Mouse (Mus musculus) heart, postnatal 0 days (tissue): ENCODE data around the gene Snap91. TPM values are rescaled to one million over a fixed set of nuclear protein-coding genes. Genes with fewer than 3 reads are reported as not detected.

Source experiments
- ATAC-seq: fragments of 200-750 bp; cut with Nextera tagmentation; 2 replicates; pipeline ENCODE4 v1.8.0; 2017; ENCODE audit warnings: low read depth, moderate number of reproducible peaks, moderate library complexity; ENCODE audit not compliant: insufficient read depth
- DNase-seq: peaks from one replicate; pipeline ENCODE4 v3.0.0-alpha.2; 2016; ENCODE audit warnings: low spot score
- H3K27ac ChIP-seq: fragments of 300-500 bp; sonication (generic); 2 replicates; pipeline ENCODE4 v1.5.1; 2014; ENCODE audit warnings: low read depth, mild to moderate bottlenecking
- H3K27me3 ChIP-seq: fragments of 300-500 bp; sonication (generic); 2 replicates; pipeline ENCODE4 v1.6.1; 2014; ENCODE audit warnings: low read length, mixed read lengths; ENCODE audit not compliant: control insufficient read depth, insufficient read depth
- H3K36me3 ChIP-seq: fragments of 300-500 bp; sonication (generic); replicated peaks from 2 replicates; pipeline ENCODE4 v1.6.1; 2014; ENCODE audit warnings: low read length, mixed read lengths; ENCODE audit not compliant: control insufficient read depth, insufficient read depth
- H3K4me1 ChIP-seq: fragments of 300-500 bp; sonication (generic); 2 replicates; pipeline ENCODE4 v1.6.1; 2014; ENCODE audit warnings: antibody characterized with exemption; ENCODE audit not compliant: control insufficient read depth, insufficient read depth
- H3K4me2 ChIP-seq: fragments of 300-500 bp; sonication (generic); 2 replicates; pipeline ENCODE4 v1.6.1; 2014; ENCODE audit warnings: low read depth, mild to moderate bottlenecking, low read length, moderate library complexity
- H3K4me3 ChIP-seq: fragments of 300-500 bp; sonication (generic); 2 replicates; pipeline ENCODE4 v1.5.1; 2014; ENCODE audit warnings: low read depth, low read length
- H3K9ac ChIP-seq: fragments of 300-500 bp; sonication (generic); replicated peaks from 2 replicates; pipeline ENCODE4 v1.6.1; 2014; ENCODE audit warnings: low read depth, low read length, mixed read lengths
- H3K9me3 ChIP-seq: fragments of 300-500 bp; sonication (generic); replicated peaks from 2 replicates; pipeline ENCODE4 v1.6.1; 2016; ENCODE audit warnings: low read length; ENCODE audit not compliant: control insufficient read depth
- CTCF ChIP-seq: IDR thresholded peaks from 2 replicates; pipeline ENCODE4 v1.5.1; 2016; ENCODE audit warnings: antibody characterized with exemption, control low read depth, low read depth
- EP300 ChIP-seq: IDR thresholded peaks from 2 replicates; pipeline ENCODE4 v1.6.1; 2016; ENCODE audit warnings: antibody characterized with exemption, low read depth
- WGBS: fragments of 180-500 bp; shearing (Covaris S2); extraction: QIAGEN DNeasy Blood & Tissue Kit; methylation state at CpG from one replicate; pipeline ENCODE4 v1.1.7; 2014; 5-methylcytosine and 5-hydroxymethylcytosine counted together
- polyA plus RNA-seq: library from polyadenylated mRNA; unstranded; fragments of >200 nt; fragmentation: Nextera tagmentation; extraction: Ambion mirVana; gene quantifications from 2 replicates; pipeline ENCODE4 v1.2.1, GENCODE M21; 2015
- total RNA-seq: library from RNA; depleted of rRNA; stranded (reverse); fragments of >200 nt; gene quantifications from 2 replicates; pipeline ENCODE4 v1.2.3, GENCODE M21; 2014; ENCODE audit warnings: low replicate concordance

Gene Snap91
- total and polyA plus RNA-seq, 2 experiments from 2014 or later, result 45.0 to 55.3 TPM

GRCm38 (mm10) chr9:86742959-86743911 is 137.2 kb downstream of the Snap91 start, which contains the start of gene Prss35:
TSS of gene Prss35 (plus strand) at chr9:86743649.
- TF ChIP-seq EP300, result no peak
- peak; percentile 33; the same call in 1 of the 2 replicates for TF ChIP-seq CTCF
- no peaks in the 10 kb centered on the region for H3K4me1 ChIP-seq
- DNase-seq, result no peak
- H3K27me3 ChIP-seq, result no peaks in the 10 kb centered on the region
- H3K4me2 ChIP-seq, result peak within 1 kb of the TSS; percentile 50
- 7% methylated on average over 19 of the region's 19 CpGs for WGBS
- peak; percentile 40 for ATAC-seq
- no peak within 1 kb of the TSS for H3K27ac ChIP-seq
- 0 out of 2 replicates have a peak within 1 kb of the TSS, but pooled peaks have one; percentile 17 for H3K9ac ChIP-seq
- H3K4me3 ChIP-seq, result peak within 1 kb of the TSS; percentile 30
- H3K9me3 ChIP-seq, result no peaks in the 10 kb centered on the region
- no peaks in the 10 kb centered on the region for H3K36me3 ChIP-seq

- Histone ChIP-seq H3K4me2 (no peak overlapping the region), H3K4me3 (no peak overlapping the region), H3K4me1 (no peaks in the 10 kb centered on the region), H3K36me3 (no peaks in the 10 kb centered on the region), H3K9ac (no peak overlapping the region), H3K27me3 (no peaks in the 10 kb centered on the region), H3K9me3 (no peaks in the 10 kb centered on the region), H3K27ac (no peak overlapping the region)
- ATAC-seq, result no peak
- WGBS, result 42% methylated on average over 3 of the region's 3 CpGs
- no peak for DNase-seq
- TF ChIP-seq EP300 (no peak), CTCF (no peak)
These were observed 140.5 kb downstream of the Snap91 start for GRCm38 (mm10) chr9:86739971-86740370.

- DNase-seq (no peak), ATAC-seq (no peak)
- WGBS, result 81% methylated on average over 8 of the region's 8 CpGs
- no peak overlapping the region for H3K27ac ChIP-seq
- H3K36me3 ChIP-seq, result no peaks in the 10 kb centered on the region
- no peaks in the 10 kb centered on the region for H3K27me3 ChIP-seq
- no peaks in the 10 kb centered on the region for H3K9me3 ChIP-seq
- TF ChIP-seq EP300 (no peak), CTCF (no peak)
- no peaks in the 10 kb centered on the region for H3K4me1 ChIP-seq
- no peak overlapping the region for H3K9ac ChIP-seq
- no peak overlapping the region for H3K4me2 ChIP-seq
- no peak overlapping the region for H3K4me3 ChIP-seq
These were observed 141.7 kb downstream of the Snap91 start for GRCm38 (mm10) chr9:86738801-86739200.

- no peak for DNase-seq
- H3K27me3 ChIP-seq, result no peaks in the 10 kb centered on the region
- H3K4me1 ChIP-seq, result no peaks in the 10 kb centered on the region
- TF ChIP-seq CTCF, result no peak
- no peak for TF ChIP-seq EP300
- 89% methylated on average over 1 of the region's 1 CpGs for WGBS
- no peak overlapping the region for H3K4me3 ChIP-seq
- H3K9ac ChIP-seq, result no peak overlapping the region
- no peak overlapping the region for H3K4me2 ChIP-seq
- ATAC-seq, result no peak
- H3K36me3 ChIP-seq, result no peaks in the 10 kb centered on the region
- H3K27ac ChIP-seq, result no peak overlapping the region
- no peaks in the 10 kb centered on the region for H3K9me3 ChIP-seq
These were observed 142.4 kb downstream of the Snap91 start for GRCm38 (mm10) chr9:86738067-86738466.

- Histone ChIP-seq H3K4me3 (no peak overlapping the region), H3K27ac (no peak overlapping the region), H3K9me3 (no peaks in the 10 kb centered on the region), H3K4me1 (no peaks in the 10 kb centered on the region), H3K9ac (no peak overlapping the region), H3K36me3 (no peaks in the 10 kb centered on the region), H3K27me3 (no peaks in the 10 kb centered on the region), H3K4me2 (no peak overlapping the region)
- ATAC-seq, result peak; percentile 91
- 25% methylated on average over 4 of the region's 4 CpGs for WGBS
- peak; percentile 35 for DNase-seq
- TF ChIP-seq CTCF (no peak), EP300 (no peak)
These were observed 143.5 kb downstream of the Snap91 start for GRCm38 (mm10) chr9:86736991-86737390.
